Mouse (Mus musculus) CH12.LX (cell line): ENCODE results near the gene Fam178b.

Source experiments
- CTCF ChIP-seq, 2 experiments: IDR thresholded peaks in 1 of 2; conservative IDR thresholded peaks in 1 of 2; 2 replicates each; pipeline ENCODE4 v1.5.1; 2011 to 2012; ENCODE audit warnings: low read depth in 2 of 2, low read length in 2 of 2, improper control_type of control experiment in 1 of 2, inconsistent platforms in 1 of 2, mild to moderate bottlenecking in 1 of 2, moderate library complexity in 1 of 2
- E2F4 ChIP-seq: IDR thresholded peaks from 2 replicates; pipeline ENCODE4 v1.6.1; 2011; ENCODE audit warnings: low read depth, low read length, improper control_type of control experiment; ENCODE audit not compliant: insufficient replicate concordance
- EP300 ChIP-seq: IDR thresholded peaks from 2 replicates; pipeline ENCODE4 v1.6.1; 2011; ENCODE audit warnings: low read length, improper control_type of control experiment
- ETS1 ChIP-seq: conservative IDR thresholded peaks from 2 replicates; pipeline ENCODE4 v1.6.1; 2012; ENCODE audit warnings: low read depth, mild to moderate bottlenecking, inconsistent platforms, low read length, improper control_type of control experiment, moderate library complexity
- GABPA ChIP-seq: IDR thresholded peaks from 2 replicates; pipeline ENCODE4 v1.6.1; 2012; ENCODE audit warnings: low read depth, low read length, improper control_type of control experiment, inconsistent platforms; ENCODE audit not compliant: insufficient replicate concordance
- JUND ChIP-seq: conservative IDR thresholded peaks from 2 replicates; pipeline ENCODE4 v1.6.1; 2011; ENCODE audit warnings: low read depth, low read length, improper control_type of control experiment
- POLR2A ChIP-seq: IDR thresholded peaks from 2 replicates; pipeline ENCODE4 v1.6.1; 2011; ENCODE audit warnings: low read depth, mild to moderate bottlenecking, improper control_type of control experiment, low read length
- USF1 ChIP-seq: IDR thresholded peaks from 2 replicates; pipeline ENCODE4 v1.6.1; 2014; ENCODE audit warnings: low read depth, mild to moderate bottlenecking, inconsistent platforms, low read length, improper control_type of control experiment
- ZC3H11A ChIP-seq: IDR thresholded peaks from 2 replicates; pipeline ENCODE4 v1.6.1; 2012; ENCODE audit warnings: low read depth, mild to moderate bottlenecking, inconsistent platforms, low read length, improper control_type of control experiment
- ZKSCAN1 ChIP-seq: IDR thresholded peaks from 2 replicates; pipeline ENCODE4 v1.6.1; 2012; ENCODE audit warnings: low read depth, inconsistent platforms, low read length, improper control_type of control experiment, borderline replicate concordance

DNA sequence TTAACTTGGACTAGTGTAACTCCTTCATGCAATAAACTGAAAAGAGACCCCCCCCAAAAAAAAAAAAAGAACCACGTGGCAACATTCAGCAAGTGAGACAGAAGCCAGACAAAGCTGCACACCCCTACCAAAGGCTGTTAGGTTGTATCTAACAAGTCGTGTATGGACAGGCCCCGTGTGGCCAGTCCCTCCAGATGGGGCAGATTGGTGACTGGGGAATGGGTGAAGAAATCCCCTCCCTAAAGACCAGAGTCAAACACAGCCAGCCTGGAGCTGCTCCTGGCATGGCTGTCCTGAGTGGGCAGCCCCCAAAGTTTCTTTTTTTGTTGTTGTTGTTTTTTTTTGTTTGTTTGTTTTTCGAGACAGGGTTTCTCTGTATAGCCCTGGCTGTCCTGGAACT, 80.7 kb downstream of the Fam178b start:
- TF ChIP-seq ZKSCAN1 (no peak), CTCF (conservative IDR thresholded peaks at IDR 0.05 in 1 of 2, IDR thresholded peaks at IDR 0.05 in 1 of 2; ENCODE audit: low read depth in 2 of 2, low read length in 2 of 2) (no peak), POLR2A (no peak), ZC3H11A (no peak), GABPA (no peak), EP300 (no peak), USF1 (no peak), ETS1 (no peak), JUND (no peak), E2F4 (no peak)
